Mouse (Mus musculus) Patski (cell line): ENCODE measurements around the gene Fam19a1. TPM values are rescaled to one million over a fixed set of nuclear protein-coding genes. Genes with fewer than 3 reads are reported as not detected.

Source experiments
- ATAC-seq: fragments of 100-300 bp; one replicate; pipeline ENCODE4 v1.8.0; 2021
- CTCF ChIA-PET: fragments of 350-600 bp; sonication (Branson Sonifier 250); formaldehyde crosslinking; loops from one replicate; lab custom pipeline; 2022; ENCODE audit warnings: inconsistent platforms; lab: Charles Lee
- POLR2A ChIA-PET: fragments of 350-600 bp; sonication (Branson Sonifier 250); formaldehyde crosslinking; loops from one replicate; lab custom pipeline; 2022; ENCODE audit warnings: antibody characterized with exemption, inconsistent platforms; lab: Charles Lee
- DNase-seq: peaks from one replicate; pipeline ENCODE4 v3.0.0-alpha.2; 2011; ENCODE audit warnings: low read depth, low spot score
- H3K27me3 ChIP-seq: fragments of 371-371 bp; one replicate; pipeline ENCODE4 v1.5.1; 2021
- CTCF ChIP-seq: fragments of 100-300 bp; IDR thresholded peaks from one replicate; pipeline ENCODE4 v1.5.1; 2021
- in situ Hi-C: fragments of 300-500 bp; cut with MboI; formaldehyde crosslinking; loops from 3 replicates; pipeline ENCODE4 v1.11.1; 2018; ENCODE audit warnings: low pct_unique_long_range_greater_than_20kb, mixed read lengths
- polyA plus RNA-seq: library from polyadenylated mRNA; unstranded; gene quantifications from one replicate; pipeline ENCODE4 v1.2.3, GENCODE M21; 2021

Fam19a1 gene
- polyA plus RNA-seq, 1 experiment from 2014 or later, result not detected

- H3K27me3 ChIP-seq, result no peaks in the 10 kb centered on the region
- no peak for DNase-seq
- ChIA-PET POLR2A (no interaction called here), CTCF (no interaction called here)
- no peak for ATAC-seq
- no peak for TF ChIP-seq CTCF
- in situ Hi-C loops, result no loop called here
Measured at GRCm38 (mm10) chr6:96435545-96435944, 322.6 kb downstream of the Fam19a1 start.

- ATAC-seq (no peak), DNase-seq (no peak)
- H3K27me3 ChIP-seq, result peaks cover 10% of the 10 kb centered on the region
- CTCF ChIA-PET, result interaction anchor here (1.1 kb wide), 1 partner anchor 9 kb away, joined by 3 read pairs; no protein-coding TSS in a partner anchor
- POLR2A ChIA-PET, result no interaction called here
- in situ Hi-C loops, result no loop called here
- TF ChIP-seq CTCF, result no peak
Measured at GRCm38 (mm10) chr6:96437814-96438213, 324.9 kb downstream of the Fam19a1 start.

- H3K27me3 ChIP-seq, result peaks cover 14% of the 10 kb centered on the region
- in situ Hi-C loops, result no loop called here
- CTCF ChIA-PET, result no interaction called here
- no peak for ATAC-seq
- no peak for TF ChIP-seq CTCF
- POLR2A ChIA-PET, result no interaction called here
- DNase-seq, result no peak
Measured at GRCm38 (mm10) chr6:96439419-96439818, 326.5 kb downstream of the Fam19a1 start.

GRCm38 (mm10) chr6:96441971-96442370 is 329.0 kb downstream of the Fam19a1 start:
- TF ChIP-seq CTCF, result no peak
- no peak for DNase-seq
- ChIA-PET POLR2A (no interaction called here), CTCF (no interaction called here)
- no peak for ATAC-seq
- in situ Hi-C loops, result no loop called here
- H3K27me3 ChIP-seq, result peaks cover 14% of the 10 kb centered on the region

- in situ Hi-C loops, result no loop called here
Measured at GRCm38 (mm10) chr6:96447466-96447865, 334.5 kb downstream of the Fam19a1 start.

GRCm38 (mm10) chr6:96456266-96456665 is 343.3 kb downstream of the Fam19a1 start:
- ATAC-seq, result no peak
- no peak for DNase-seq
- no peak for TF ChIP-seq CTCF
- ChIA-PET POLR2A (no interaction called here), CTCF (no interaction called here)
- no peaks in the 10 kb centered on the region for H3K27me3 ChIP-seq
- in situ Hi-C loops, result no loop called here

More at GRCm38 (mm10) chr6:96447466-96447865, 334.5 kb downstream of the Fam19a1 start:
- ChIA-PET POLR2A (no interaction called here), CTCF (interaction anchor here (0.9 to 1.0 kb wide), 2 partner anchors 9 to 12 kb away, joined by 3 read pairs; no protein-coding TSS in a partner anchor)
- H3K27me3 ChIP-seq, result peaks cover 5% of the 10 kb centered on the region
- DNase-seq, result no peak
- no peak for ATAC-seq
- no peak for TF ChIP-seq CTCF

- no peaks in the 10 kb centered on the region for H3K27me3 ChIP-seq
- in situ Hi-C loops, result no loop called here
- ATAC-seq, result no peak
- ChIA-PET POLR2A (interaction anchor here (0.6 kb wide), 1 partner anchor 252 kb away, joined by 3 read pairs; no protein-coding TSS in a partner anchor), CTCF (no interaction called here)
- no peak for DNase-seq
- TF ChIP-seq CTCF, result no peak
Measured at GRCm38 (mm10) chr6:96457590-96458259, 344.8 kb downstream of the Fam19a1 start.

- DNase-seq, result no peak
- H3K27me3 ChIP-seq, result no peaks in the 10 kb centered on the region
- ATAC-seq, result no peak
- in situ Hi-C loops, result no loop called here
- POLR2A ChIA-PET, result no interaction called here
- CTCF ChIA-PET, result interaction anchor here (1.5 kb wide), 1 partner anchor 11 kb away, joined by 3 read pairs; no protein-coding TSS in a partner anchor
- TF ChIP-seq CTCF, result no peak
Measured at GRCm38 (mm10) chr6:96459041-96459440, 346.1 kb downstream of the Fam19a1 start.

- H3K27me3 ChIP-seq, result peaks cover 23% of the 10 kb centered on the region
- CTCF ChIA-PET, result no interaction called here
- no peak for ATAC-seq
- DNase-seq, result no peak
- TF ChIP-seq CTCF, result no peak
- in situ Hi-C loops, result no loop called here
- POLR2A ChIA-PET, result no interaction called here
Measured at GRCm38 (mm10) chr6:96499464-96499863, 386.5 kb downstream of the Fam19a1 start.

- ChIA-PET CTCF (no interaction called here), POLR2A (no interaction called here)
- ATAC-seq (no peak), DNase-seq (no peak)
- no peak for TF ChIP-seq CTCF
- in situ Hi-C loops, result no loop called here
- H3K27me3 ChIP-seq, result no peaks in the 10 kb centered on the region
Measured at GRCm38 (mm10) chr6:96541600-96541999, 428.6 kb downstream of the Fam19a1 start.

- DNase-seq (no peak), ATAC-seq (no peak)
- in situ Hi-C loops, result no loop called here
- TF ChIP-seq CTCF, result no peak
- POLR2A ChIA-PET, result no interaction called here
- H3K27me3 ChIP-seq, result peaks cover 6% of the 10 kb centered on the region
- CTCF ChIA-PET, result no interaction called here
Measured at GRCm38 (mm10) chr6:96544832-96545231, 431.9 kb downstream of the Fam19a1 start.

GRCm38 (mm10) chr6:96550431-96550830 is 437.5 kb downstream of the Fam19a1 start:
- H3K27me3 ChIP-seq, result peaks cover 11% of the 10 kb centered on the region
- no peak for DNase-seq
- ChIA-PET POLR2A (no interaction called here), CTCF (no interaction called here)
- no peak for ATAC-seq
- in situ Hi-C loops, result no loop called here
- TF ChIP-seq CTCF, result no peak
